Mouse (Mus musculus) ovary, adult 2 months (tissue): Measurements from ENCODE around the gene Gm7298. TPM values are rescaled to one million over a fixed set of nuclear protein-coding genes. Genes with fewer than 3 reads are reported as not detected.

Experiments used
- polyA plus RNA-seq: library from polyadenylated mRNA; depleted of rRNA; stranded (reverse); fragments of >200 nt; gene quantifications from 2 replicates; pipeline ENCODE4 v1.2.3, GENCODE M21; 2012; rRNA removed

The Gm7298 gene
- 0.31 and 0.41 TPM in 2 replicates for polyA plus RNA-seq

DNA sequence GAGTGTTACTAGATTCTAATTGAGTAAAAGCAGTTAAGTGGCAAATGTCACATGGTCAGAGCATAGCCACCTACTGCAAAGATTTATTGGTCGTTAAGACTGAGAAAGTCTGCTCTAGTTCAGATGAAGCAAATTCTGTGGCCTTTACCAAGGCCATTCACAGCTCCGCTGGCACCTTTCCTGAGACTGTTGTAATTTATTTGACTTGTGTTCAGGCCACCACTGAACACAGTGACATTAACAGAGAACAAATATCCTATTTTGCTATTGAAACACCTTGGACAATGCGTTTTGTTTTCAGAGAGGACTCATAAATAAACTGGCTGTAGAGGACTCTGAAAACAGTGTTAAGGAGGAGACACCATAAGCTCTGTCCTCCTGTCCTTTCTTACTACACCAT is at the start of gene Gm7298:
TSS of gene Gm7298 (plus strand) at position 301 of the 400 bp plus-strand sequence.

DNA sequence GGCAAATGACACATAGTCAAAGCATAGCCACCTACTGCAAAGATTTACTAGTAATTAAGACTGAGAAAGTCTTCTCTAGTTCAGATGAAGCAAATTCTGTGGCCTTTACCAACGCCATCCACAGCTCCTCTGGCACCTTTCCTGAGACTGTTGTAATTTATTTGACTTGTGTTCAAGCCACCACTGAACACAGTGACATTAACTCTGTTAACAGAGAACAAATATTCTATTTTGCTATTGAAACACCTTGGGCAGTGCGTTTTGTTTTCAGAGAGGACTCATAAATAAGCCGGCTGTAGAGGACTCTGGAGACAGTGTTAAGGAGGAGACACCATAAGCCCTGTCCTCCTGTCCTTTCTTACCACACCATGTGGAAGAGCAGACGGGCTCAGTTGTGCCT is 105.5 kb downstream of the Gm7298 start, which contains the start of gene Mug1:
TSS of gene Mug1 (plus strand) at position 271 of the 400 bp plus-strand sequence.

Other genes starting within 250 kb of the Gm7298 start
- 0.51 and 11.3 TPM in 2 replicates for gene A2m, start 97.6 kb upstream of the Gm7298 start, polyA plus RNA-seq
- 0.85 and 1.5 TPM in 2 replicates for gene Mug1, start 105.6 kb downstream of the Gm7298 start, polyA plus RNA-seq